Mouse (Mus musculus): ENCODE measurements around the gene Yipf4. TPM values are rescaled to one million over a fixed set of nuclear protein-coding genes. Genes with fewer than 3 reads are reported as not detected.

The Yipf4 gene
- polyA plus RNA-seq, 1 experiment = 38.8 TPM

GRCm38 (mm10) chr17:74543615-74544014, 54.3 kb downstream of the Yipf4 start:
- H3K4me3 ChIP-seq (ENCODE audit: insufficient read depth, low read length) = no peak overlapping the region
- H3K4me1 ChIP-seq (ENCODE audit: control insufficient read depth, insufficient read depth, low read length) = no peaks in the 10 kb centered on the region
- no peak for TF ChIP-seq POLR2A (IDR thresholded peaks at IDR 0.05; ENCODE audit: extremely low read depth, insufficient read depth, low read length)
- no peak for TF ChIP-seq CTCF (IDR thresholded peaks at IDR 0.05; ENCODE audit: extremely low read depth, insufficient read depth, low read length)
- no peak overlapping the region for H3K27ac ChIP-seq (ENCODE audit: insufficient read depth, low read length)

Other genes starting within 250 kb of the Yipf4 start
- gene Memo1, start 194.0 kb upstream of the Yipf4 start, polyA plus RNA-seq (2012; rRNA removed) = 46.5 and 47.7 TPM in 2 replicates
- gene Dpy30, start 165.5 kb upstream of the Yipf4 start, polyA plus RNA-seq (2012; rRNA removed) = 69.0 and 69.4 TPM in 2 replicates
- 25.2 and 26.4 TPM in 2 replicates for gene Spast, start 150.5 kb upstream of the Yipf4 start, polyA plus RNA-seq (2012; rRNA removed)
- 23.6 and 25.1 TPM in 2 replicates for gene Slc30a6, start 93.9 kb upstream of the Yipf4 start, polyA plus RNA-seq (2012; rRNA removed)
- 0.23 and 0.25 TPM in 2 replicates for gene Nlrc4, start 30.4 kb upstream of the Yipf4 start, polyA plus RNA-seq (2012; rRNA removed)
- gene Birc6, start 38.8 kb downstream of the Yipf4 start, polyA plus RNA-seq (2012; rRNA removed) = 96.1 and 98.6 TPM in 2 replicates
- 14.4 and 16.0 TPM in 2 replicates for gene Ttc27, start 228.2 kb downstream of the Yipf4 start, polyA plus RNA-seq (2012; rRNA removed)

All from cortical plate, adult 2 months (tissue).